In genomic region chr3:127572557-127572956, GRCm38 (mm10) we compare ENCODE assay signal across 7 mouse cellular contexts. TPM values are rescaled to one million over a fixed set of nuclear protein-coding genes. Genes with fewer than 3 reads are reported as not detected.
DNase-seq lines count a peak whose midpoint lies in the region; ATAC-seq and TF ChIP-seq lines count a peak whose summit lies in the region.

No protein-coding gene starts in this region.

- H3K27ac ChIP-seq in heart, adult 2 months = no peak overlapping the region
- no peak overlapping the region for H3K27ac ChIP-seq in lung, embryonic 15.5 days

- no peak for TF ChIP-seq EP300 in heart, adult 2 months (IDR thresholded peaks at IDR 0.05; ENCODE audit: insufficient read depth, low read depth, low read length)

- no peaks in the 10 kb centered on the region for H3K79me2 ChIP-seq in heart, adult 2 months (replicated peaks; ENCODE audit: control insufficient read depth, insufficient read depth, low read length)

- DNase-seq in 3T3-L1 (ENCODE audit: low read depth, low spot score) (peak; percentile 90), A20 (ENCODE audit: low read depth, low spot score) (peak; percentile 76)
- DNase-seq in brain, adult 2 months (ENCODE audit: low read depth, low spot score) = peak; percentile 73
- DNase-seq in heart, adult 2 months = peak; percentile 18 to 31
- peak; percentile 60 to 64 for DNase-seq in kidney, postnatal 36 days
- peak; percentile 53 to 64 for DNase-seq in right cerebral cortex, adult 2 months (ENCODE audit: low spot score in 2 of 2)

- intact Hi-C loops in heart, adult 2 months (cut with DNase I) = loop anchor here (2.0 to 5.0 kb wide), 2 partner anchors 190 to 375 kb away; no protein-coding TSS in a partner anchor

- no peaks in the 10 kb centered on the region for H3K9me3 ChIP-seq in lung, embryonic 15.5 days

- no peaks in the 10 kb centered on the region for H3K27me3 ChIP-seq in heart, adult 2 months (ENCODE audit: control insufficient read depth, insufficient read depth, low read length)
- H3K27me3 ChIP-seq in lung, embryonic 15.5 days = no peaks in the 10 kb centered on the region

- TF ChIP-seq POLR2A in heart, adult 2 months (IDR thresholded peaks at IDR 0.05; ENCODE audit: insufficient read depth, low read depth, low read length) = no peak

- ATAC-seq in lung, embryonic 15.5 days (ENCODE audit: borderline replicate concordance, extremely low read depth, low FRiP score, low TSS enrichment) = peak; percentile 62; the same call in 1 of the 2 replicates

- H3K9ac ChIP-seq in heart, adult 2 months (ENCODE audit: low read depth, low read length) = no peak overlapping the region
- no peak overlapping the region for H3K9ac ChIP-seq in lung, embryonic 15.5 days

- WGBS in heart, adult 2 months = 54% methylated on average over 4 of the region's 4 CpGs
- 49% methylated on average over 4 of the region's 4 CpGs for WGBS in lung, embryonic 15.5 days

- H3K4me3 ChIP-seq in heart, adult 2 months = peak overlapping the region; percentile 26; the same call in 1 of the 2 replicates
- no peak overlapping the region for H3K4me3 ChIP-seq in lung, embryonic 15.5 days

- no peaks in the 10 kb centered on the region for H3K36me3 ChIP-seq in heart, adult 2 months (ENCODE audit: control insufficient read depth, insufficient read depth, low read length)
- peaks cover 45% of the 10 kb centered on the region for H3K36me3 ChIP-seq in lung, embryonic 15.5 days

- TF ChIP-seq CTCF in heart, adult 2 months (IDR thresholded peaks at IDR 0.05) = peak; percentile 83

- no peaks in the 10 kb centered on the region; the same call in 1 of the 2 replicates for H3K4me1 ChIP-seq in heart, adult 2 months (ENCODE audit: control insufficient read depth, insufficient read depth, low read length)
- no peaks in the 10 kb centered on the region for H3K4me1 ChIP-seq in lung, embryonic 15.5 days

- H3K4me2 ChIP-seq in lung, embryonic 15.5 days = no peak overlapping the region

RNA-seq across cellular contexts. Expression of gene Zgrf1, which starts 19.3 kb away (rescaled TPM):
- under 1 TPM; 0.47 to 0.66 TPM for total RNA-seq in heart, adult 2 months (2021)
- 0.27 and 0.59 TPM in 2 replicates for polyA plus RNA-seq in heart, adult 2 months (2012; rRNA removed)
- polyA plus RNA-seq in lung, embryonic 15.5 days (2015; fragmentation: Nextera tagmentation; extraction: Ambion mirVana) = 8.3 and 9.5 TPM in 2 replicates

RNA-seq across cellular contexts. Expression of gene Larp7, which starts 19.4 kb away (rescaled TPM):
- 10 to 100 TPM; 21.6 to 23.4 TPM for total RNA-seq in heart, adult 2 months (2021)
- polyA plus RNA-seq in heart, adult 2 months (2012; rRNA removed) = 2.6 and 5.9 TPM in 2 replicates
- 59.2 and 62.0 TPM in 2 replicates for polyA plus RNA-seq in lung, embryonic 15.5 days (2015; fragmentation: Nextera tagmentation; extraction: Ambion mirVana)

Comparison
In these comparisons a context has a peak if more than half of its experiments do, and no peak if none do; other contexts are left out.
1. DNase-seq: peak in every context shown above with its lines; median percentile 90 in 3T3-L1; 76 in A20; 73 in brain, adult 2 months; 62 in kidney, postnatal 36 days; 58 in right cerebral cortex, adult 2 months; 24 in heart, adult 2 months.